9 mouse cellular contexts compared by ENCODE assay signal in the genomic region with DNA sequence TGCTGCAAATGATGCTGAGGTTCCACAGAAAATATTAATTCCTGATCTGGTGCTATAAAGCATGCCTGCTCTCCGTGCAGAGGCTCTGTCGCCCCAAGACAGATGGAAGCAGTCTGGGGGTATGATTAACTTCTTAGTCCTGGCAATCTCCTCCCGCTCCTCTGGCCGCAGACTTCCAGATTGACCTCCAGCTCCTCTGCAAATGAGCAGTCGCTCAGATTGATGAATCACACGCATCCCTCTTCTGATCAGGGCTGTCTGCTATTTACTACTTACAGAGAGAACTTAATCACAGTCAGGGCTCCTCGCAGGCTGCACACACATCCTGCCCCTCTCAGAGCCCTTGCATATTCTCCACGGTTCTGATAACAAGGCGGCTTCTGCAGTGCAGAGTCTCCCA.
A peak's percentile ranks its signal among the peaks of the same experiment; 100 is the strongest.
DNase-seq lines count a peak whose midpoint lies in the region; ATAC-seq and TF ChIP-seq lines count a peak whose summit lies in the region.
"Had no signal": no experiment of that assay in that cellular context is flagged by ENCODE, and none has a peak within 500 bp of the region (broad histone marks: within the 10 kb centered on the region; RNA-seq: fewer than 3 reads in every experiment).

No protein-coding gene starts in this region.

- no peak for DNase-seq in kidney, adult 2 months
- DNase-seq in adrenal gland, postnatal 25 days = peak; percentile 31
- no peak for DNase-seq in embryonic facial prominence, embryonic 14.5 days (ENCODE audit: low spot score)
- no peak for DNase-seq in left cerebral cortex, adult 2 months (ENCODE audit: extremely low spot score in 1 of 2, low spot score in 2 of 2)
- no peak for DNase-seq in cerebellum, adult 18-20 months
- no peak for DNase-seq in layer of hippocampus, adult 18-20 months (ENCODE audit: low spot score in 2 of 2)

- H3K27me3 ChIP-seq in kidney, embryonic 14.5 days (ENCODE audit: control insufficient read depth, insufficient read depth, low read length) = no peaks in the 10 kb centered on the region
- H3K27me3 ChIP-seq in kidney, adult 2 months (replicated peaks; ENCODE audit: control insufficient read depth, insufficient read depth, low read length) = no peaks in the 10 kb centered on the region
- no peaks in the 10 kb centered on the region for H3K27me3 ChIP-seq in embryonic facial prominence, embryonic 14.5 days (replicated peaks; ENCODE audit: control insufficient read depth, insufficient read depth, low read length)
- H3K27me3 ChIP-seq in midbrain, embryonic 13.5 days = no peaks in the 10 kb centered on the region

- no peak overlapping the region for H3K9ac ChIP-seq in kidney, embryonic 14.5 days (ENCODE audit: low read depth, low read length)
- 0 out of 2 replicates have a peak overlapping the region, but pooled peaks have one; percentile 4 for H3K9ac ChIP-seq in embryonic facial prominence, embryonic 14.5 days (ENCODE audit: low read depth, low read length)
- H3K9ac ChIP-seq in midbrain, embryonic 13.5 days (replicated peaks) = no peak overlapping the region
- H3K9ac ChIP-seq: liver, embryonic 14.5 days had no signal

- TF ChIP-seq POLR2A in kidney, adult 2 months (IDR thresholded peaks at IDR 0.05; ENCODE audit: low read depth, low read length) = no peak

- H3K4me2 ChIP-seq in kidney, embryonic 14.5 days (replicated peaks; ENCODE audit: low read depth, low read length) = no peak overlapping the region
- H3K4me2 ChIP-seq in embryonic facial prominence, embryonic 14.5 days (ENCODE audit: low read depth, low read length) = no peak overlapping the region
- no peak overlapping the region for H3K4me2 ChIP-seq in midbrain, embryonic 13.5 days (replicated peaks)

- H3K27ac ChIP-seq in kidney, embryonic 14.5 days (ENCODE audit: low read depth, low read length) = no peak overlapping the region
- H3K27ac ChIP-seq in kidney, adult 2 months (ENCODE audit: insufficient read depth, low read depth, low read length) = no peak overlapping the region
- no peak overlapping the region for H3K27ac ChIP-seq in embryonic facial prominence, embryonic 14.5 days (replicated peaks; ENCODE audit: low read depth, low read length)
- peak overlapping the region; percentile 66 for H3K27ac ChIP-seq in midbrain, embryonic 13.5 days
- no peak overlapping the region for H3K27ac ChIP-seq in left cerebral cortex, adult 2 months
- H3K27ac ChIP-seq: liver, embryonic 14.5 days had no signal

- no peaks in the 10 kb centered on the region for H3K36me3 ChIP-seq in kidney, embryonic 14.5 days (ENCODE audit: control insufficient read depth, insufficient read depth, low read length)
- H3K36me3 ChIP-seq in kidney, adult 2 months (ENCODE audit: control insufficient read depth, insufficient read depth, low read length) = no peaks in the 10 kb centered on the region
- H3K36me3 ChIP-seq in embryonic facial prominence, embryonic 14.5 days (ENCODE audit: control insufficient read depth, insufficient read depth, low read length) = no peaks in the 10 kb centered on the region
- no peaks in the 10 kb centered on the region for H3K36me3 ChIP-seq in midbrain, embryonic 13.5 days

- H3K9me3 ChIP-seq in kidney, embryonic 14.5 days (ENCODE audit: control insufficient read depth, low read length) = no peaks in the 10 kb centered on the region
- no peaks in the 10 kb centered on the region for H3K9me3 ChIP-seq in embryonic facial prominence, embryonic 14.5 days (ENCODE audit: control insufficient read depth, low read length)
- H3K9me3 ChIP-seq in midbrain, embryonic 13.5 days = no peaks in the 10 kb centered on the region

- H3K4me1 ChIP-seq in kidney, embryonic 14.5 days (ENCODE audit: control insufficient read depth, insufficient read depth, low read length) = 0 out of 2 replicates have a peak, but pooled peaks cover 9% of the 10 kb centered on the region
- no peaks in the 10 kb centered on the region for H3K4me1 ChIP-seq in kidney, adult 2 months (ENCODE audit: control insufficient read depth, insufficient read depth, low read length)
- peaks cover 8% of the 10 kb centered on the region for H3K4me1 ChIP-seq in embryonic facial prominence, embryonic 14.5 days (ENCODE audit: control insufficient read depth, insufficient read depth, low read length)
- peaks cover 21% of the 10 kb centered on the region for H3K4me1 ChIP-seq in midbrain, embryonic 13.5 days (replicated peaks)

- WGBS in kidney, embryonic 14.5 days = 14% methylated on average over 9 of the region's 9 CpGs
- whole genome bisulfite sequencing in kidney, adult 2 months = 37% methylated on average over 9 of the region's 9 CpGs
- 31% methylated on average over 9 of the region's 9 CpGs for WGBS in embryonic facial prominence, embryonic 14.5 days
- 51% methylated on average over 9 of the region's 9 CpGs for WGBS in midbrain, embryonic 13.5 days

- no peak for TF ChIP-seq CTCF in kidney, adult 2 months (conservative IDR thresholded peaks at IDR 0.05; ENCODE audit: insufficient read depth, insufficient read length, low read depth, low read length)
- TF ChIP-seq CTCF in left cerebral cortex, adult 2 months (IDR thresholded peaks at IDR 0.05) = no peak

- intact Hi-C loops in left cerebral cortex, adult 2 months (cut with DNase I) = no loop called here

- ATAC-seq in kidney, embryonic 14.5 days (ENCODE audit: low FRiP score, low TSS enrichment) = peak; percentile 70
- no peak for ATAC-seq in embryonic facial prominence, embryonic 14.5 days (ENCODE audit: low read depth)
- ATAC-seq in midbrain, embryonic 13.5 days = no peak

- no peak overlapping the region for H3K4me3 ChIP-seq in kidney, embryonic 14.5 days (ENCODE audit: low read length)
- no peak overlapping the region for H3K4me3 ChIP-seq in kidney, adult 2 months (ENCODE audit: insufficient read depth, low read depth, low read length)
- H3K4me3 ChIP-seq in embryonic facial prominence, embryonic 14.5 days (ENCODE audit: low read depth, low read length) = no peak overlapping the region
- H3K4me3 ChIP-seq in midbrain, embryonic 13.5 days (replicated peaks) = no peak overlapping the region
- no peak overlapping the region for H3K4me3 ChIP-seq in left cerebral cortex, adult 2 months
